Mouse (Mus musculus) bone marrow macrophage, adult 2 months (primary cell): Measurements from ENCODE around the gene Adamtsl4.

ENCODE experiments used
- CTCF ChIP-seq: IDR thresholded peaks from 2 replicates; pipeline ENCODE4 v1.5.1; 2012; ENCODE audit warnings: low read depth, mild to moderate bottlenecking, low read length, moderate library complexity
- POLR2A ChIP-seq: IDR thresholded peaks from 2 replicates; pipeline ENCODE4 v1.6.1; 2012; ENCODE audit warnings: mild to moderate bottlenecking, low read depth, low read length, borderline replicate concordance

GRCm38 (mm10) chr3:95732297-95732696, 44.6 kb upstream of the Adamtsl4 start:
- TF ChIP-seq CTCF = no peak
- TF ChIP-seq POLR2A = no peak
